Mouse (Mus musculus) ES-Bruce4 (cell line): ENCODE measurements at regions not wholly inside any gene's neighbourhood (a gene's known extent, or its start where the extent isn't known, plus 50 kb on each side); places are given as distances from the start of the nearest gene placed in this dataset.

ENCODE experiments used
- CTCF ChIP-seq: IDR thresholded peaks from one replicate; pipeline ENCODE4 v1.8.1; 2011; ENCODE audit warnings: low read depth, low read length
- EP300 ChIP-seq: IDR thresholded peaks from 2 replicates; pipeline ENCODE4 v1.6.1; 2011; ENCODE audit warnings: low read depth, low read length; ENCODE audit not compliant: insufficient read depth
- POLR2A ChIP-seq: IDR thresholded peaks from one replicate; pipeline ENCODE4 v1.8.1; 2011; ENCODE audit warnings: low read length; ENCODE audit not compliant: insufficient read depth

GRCm38 (mm10) chr6:89095911-89096310, 193.9 kb downstream of the Tpra1 start:
- no peak for TF ChIP-seq CTCF
- no peak for TF ChIP-seq POLR2A
- no peak for TF ChIP-seq EP300
